Mouse (Mus musculus) frontal cortex, postnatal 36 days (tissue): ENCODE results near the gene Klhl29.
"Not testable (repeated sequence)": the region's sequence is repeated elsewhere in the genome, so short reads cannot be mapped to it uniquely, and the experiment has no call there.

Source experiments
- DNase-seq, 2 experiments: peaks; one replicate each; pipeline ENCODE4 v3.0.0; 2022; ENCODE audit warnings: low spot score in 2 of 2

The Klhl29 gene

GRCm38 (mm10) chr12:5358497-5358896 lies 17.0 kb downstream of the Klhl29 start:
- DNase-seq = no peak

DNA sequence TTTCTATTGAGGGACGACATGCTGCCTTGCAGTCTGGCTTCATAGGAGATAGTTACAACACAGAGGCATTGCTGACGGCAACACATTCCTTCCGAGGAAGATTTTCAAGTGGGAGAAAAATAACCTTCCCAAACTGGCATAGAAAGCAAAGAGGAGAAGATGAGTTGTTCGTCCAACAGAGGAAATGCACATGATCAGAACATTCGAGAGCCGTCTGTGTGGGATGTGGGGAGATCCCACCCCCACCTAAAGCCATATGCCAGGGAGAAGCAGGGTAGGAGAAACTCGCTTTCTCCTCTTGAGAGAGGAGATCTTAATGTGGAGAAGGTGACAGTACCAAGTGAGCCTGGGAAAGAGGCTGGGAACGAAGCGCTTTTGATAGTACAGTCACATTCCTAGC lies 22.1 kb downstream of the Klhl29 start:
- DNase-seq = no peak

DNA sequence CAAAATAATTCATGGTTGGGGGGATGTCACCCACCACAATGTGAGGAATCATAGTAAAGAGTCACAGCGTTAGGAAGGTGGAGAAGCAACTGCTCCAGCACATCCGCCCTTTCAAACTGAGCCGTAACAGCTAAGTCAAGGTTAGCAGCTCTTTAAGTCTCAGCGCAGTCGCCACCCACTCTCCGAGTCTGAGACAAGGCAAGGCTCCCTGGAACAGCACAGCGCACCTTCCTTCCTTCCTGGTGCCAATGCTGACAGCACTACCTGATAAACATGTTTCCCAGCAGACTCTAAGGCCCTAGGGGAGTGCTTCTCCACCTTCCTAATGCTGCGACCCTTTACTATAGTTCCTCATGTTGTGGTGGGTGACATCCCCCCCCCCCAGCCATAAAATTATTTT lies 22.7 kb downstream of the Klhl29 start:
- no peak for DNase-seq

DNA sequence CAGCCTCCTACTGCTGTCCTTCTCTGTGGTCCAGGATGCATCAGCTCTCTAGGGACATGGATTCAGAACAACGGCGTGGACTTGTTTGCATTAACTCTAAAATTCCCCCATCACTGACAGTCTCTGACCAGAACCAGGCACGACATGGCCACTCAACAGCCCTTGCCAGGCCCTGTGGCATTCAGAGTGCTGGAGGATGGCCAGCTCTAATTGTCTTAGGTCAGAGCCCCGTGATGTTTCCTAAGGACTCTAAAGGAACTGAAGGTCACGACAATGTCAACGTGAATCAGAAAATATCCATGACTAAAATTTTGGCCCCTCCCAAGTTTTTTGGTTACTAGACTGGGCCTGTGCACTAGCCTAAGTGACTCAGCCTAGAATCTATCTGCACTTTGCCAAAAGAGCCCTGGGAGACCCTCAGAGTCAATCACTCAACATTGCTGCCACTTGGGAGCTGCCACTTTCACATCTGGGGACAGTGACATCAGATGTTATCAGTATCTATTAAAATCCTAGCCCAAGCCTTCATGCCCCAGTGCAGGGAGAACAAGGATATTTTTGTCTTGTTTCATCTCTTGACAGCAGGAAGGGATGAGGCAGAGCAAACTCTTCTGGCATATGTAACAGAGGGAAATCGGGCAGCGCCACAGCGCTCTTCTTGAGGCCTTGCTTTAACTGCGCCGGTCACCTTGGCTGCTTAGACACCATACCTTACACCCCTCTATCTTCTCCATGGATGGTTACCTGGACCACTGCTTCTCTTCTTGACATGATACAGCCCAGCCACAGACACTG lies 24.8 kb downstream of the Klhl29 start:
- DNase-seq = no peak

GRCm38 (mm10) chr12:5345088-5345487 lies 30.4 kb downstream of the Klhl29 start:
- no peak for DNase-seq

DNA sequence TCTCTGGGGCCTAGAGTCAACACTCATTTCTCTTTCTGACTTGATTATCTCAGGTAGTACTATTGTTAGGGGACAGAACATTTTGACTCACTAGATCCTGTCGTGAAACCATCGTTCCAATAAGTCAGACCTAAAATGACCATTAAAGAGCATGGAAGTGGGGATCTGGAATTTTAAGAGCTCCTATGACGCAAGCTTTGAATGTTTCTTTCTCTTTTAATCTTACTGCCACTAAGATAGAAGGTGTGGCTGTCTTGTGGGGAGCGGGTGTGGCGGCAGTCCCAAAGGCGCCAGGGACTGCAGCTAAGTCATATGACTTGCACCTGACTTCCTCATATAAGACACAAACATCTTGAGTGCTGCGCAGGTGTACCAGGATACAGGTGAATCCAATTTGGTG lies 31.0 kb downstream of the Klhl29 start:
- DNase-seq = not testable (repeated sequence)

DNA sequence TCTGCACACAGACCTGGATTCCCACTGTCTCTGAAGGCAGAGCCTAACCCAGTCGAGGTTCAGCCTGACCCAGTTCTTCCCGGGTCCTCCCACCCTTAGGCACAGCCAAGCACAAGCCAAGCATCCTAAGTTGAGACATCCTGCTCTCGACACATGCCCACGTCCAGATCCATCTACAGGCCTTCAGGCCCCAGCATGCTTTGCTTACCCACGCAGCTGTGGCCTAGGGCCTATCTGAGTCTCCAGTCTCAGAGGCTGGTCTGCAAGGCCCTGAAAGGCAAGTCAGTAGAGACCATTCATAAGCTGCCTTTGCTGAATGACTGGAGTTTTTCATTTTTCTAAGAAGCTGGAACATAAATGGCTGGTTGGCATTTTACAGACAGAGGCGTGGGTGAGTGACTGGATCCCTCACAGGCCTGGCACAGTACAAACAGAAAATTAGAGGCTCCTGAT lies 35.3 kb downstream of the Klhl29 start:
- DNase-seq = peak; percentile 46 to 51

DNA sequence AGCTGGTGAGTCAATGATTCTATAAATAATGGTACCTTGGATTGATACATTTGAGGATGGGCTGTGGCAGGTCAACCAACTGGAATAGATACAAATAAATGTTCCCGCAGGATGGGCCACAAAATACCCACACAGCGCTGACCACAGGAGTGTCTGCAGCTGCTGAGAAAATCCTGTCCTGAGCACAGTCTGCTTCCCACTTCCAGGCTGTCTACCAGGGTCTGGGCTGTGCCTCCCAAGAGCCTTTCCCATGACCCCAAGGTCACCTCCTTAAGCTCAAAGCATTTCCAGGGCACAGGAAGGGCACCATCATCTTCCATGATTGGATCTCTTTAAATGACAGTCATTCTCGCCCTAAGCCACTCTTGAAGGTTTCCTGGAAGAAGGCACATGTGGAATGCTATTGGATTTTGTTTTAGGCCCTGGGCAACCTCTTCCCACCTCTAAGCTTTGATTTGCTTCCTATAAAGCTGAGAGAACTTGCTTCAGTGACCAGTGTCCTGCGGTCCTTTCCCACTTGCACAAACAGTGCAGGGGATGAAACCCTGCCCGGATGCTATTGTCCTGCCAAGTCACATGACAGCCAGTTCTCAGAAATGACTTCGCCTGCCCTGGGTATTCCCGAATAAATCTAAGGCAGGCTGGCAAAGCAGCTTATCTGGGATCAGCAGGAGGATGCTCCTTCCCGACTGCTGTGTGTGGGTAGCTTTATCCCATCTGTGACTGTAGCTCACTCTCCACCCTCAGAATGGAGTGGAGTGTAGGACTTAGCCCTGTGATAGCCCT lies 38.4 kb downstream of the Klhl29 start:
- DNase-seq = peak in 1 of 2 experiments; percentile 52

DNA sequence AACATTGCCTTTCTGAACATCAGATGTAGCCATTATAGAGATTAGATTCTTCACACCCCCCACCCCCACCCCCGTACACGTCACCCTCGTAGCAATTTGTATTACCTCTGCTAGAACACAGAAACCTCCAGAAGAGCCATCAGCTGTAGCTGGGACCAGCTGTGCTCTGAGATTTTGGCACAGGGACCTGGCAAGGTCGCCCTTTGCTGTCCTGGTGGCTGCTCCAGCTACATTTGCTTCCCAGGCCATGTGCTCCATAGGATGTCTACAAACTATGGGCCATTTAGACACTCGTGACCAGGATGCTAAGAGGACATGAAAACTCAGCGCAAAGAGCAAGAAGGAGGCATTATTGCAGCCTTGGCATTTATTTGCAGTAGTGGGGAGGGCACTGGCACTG lies 39.2 kb downstream of the Klhl29 start:
- no peak for DNase-seq

GRCm38 (mm10) chr12:5334956-5335355 lies 40.5 kb downstream of the Klhl29 start:
- no peak for DNase-seq

GRCm38 (mm10) chr12:5334175-5334574 lies 41.3 kb downstream of the Klhl29 start:
- DNase-seq = peak in 1 of 2 experiments; percentile 63

DNA sequence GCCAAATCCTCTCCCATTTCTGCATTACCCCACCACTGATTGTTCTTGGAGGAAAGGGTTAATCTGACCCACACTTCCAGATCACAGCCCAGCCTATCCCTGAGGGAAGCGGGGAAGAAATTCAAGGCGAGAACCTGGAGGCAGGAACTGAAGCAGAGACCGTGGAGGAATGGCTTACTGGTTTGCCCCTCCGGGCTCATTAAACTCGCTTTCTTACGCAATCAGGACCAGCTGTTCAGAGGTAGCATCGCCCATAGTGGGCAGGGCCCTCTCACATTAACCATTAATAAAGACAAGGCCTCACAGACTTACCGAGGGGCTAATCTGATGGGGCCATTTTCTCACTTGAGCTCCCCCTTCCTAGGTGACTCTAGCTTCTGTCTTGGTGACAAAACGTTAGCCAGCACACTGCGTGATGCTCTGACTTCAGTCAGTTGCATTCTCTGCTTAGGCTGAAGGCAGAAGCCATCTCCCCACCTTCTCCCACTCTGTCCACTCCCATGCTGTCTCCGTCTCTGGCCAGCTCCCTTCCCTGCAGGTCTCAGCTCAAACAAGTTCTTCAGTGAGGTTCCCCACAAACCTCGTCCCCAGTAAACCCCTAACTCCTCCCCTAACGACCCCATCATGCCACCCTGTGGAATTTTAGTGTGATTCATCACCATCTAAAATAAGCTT lies 43.5 kb downstream of the Klhl29 start:
- no peak for DNase-seq

GRCm38 (mm10) chr12:5330496-5331070 lies 44.9 kb downstream of the Klhl29 start:
- no peak for DNase-seq

DNA sequence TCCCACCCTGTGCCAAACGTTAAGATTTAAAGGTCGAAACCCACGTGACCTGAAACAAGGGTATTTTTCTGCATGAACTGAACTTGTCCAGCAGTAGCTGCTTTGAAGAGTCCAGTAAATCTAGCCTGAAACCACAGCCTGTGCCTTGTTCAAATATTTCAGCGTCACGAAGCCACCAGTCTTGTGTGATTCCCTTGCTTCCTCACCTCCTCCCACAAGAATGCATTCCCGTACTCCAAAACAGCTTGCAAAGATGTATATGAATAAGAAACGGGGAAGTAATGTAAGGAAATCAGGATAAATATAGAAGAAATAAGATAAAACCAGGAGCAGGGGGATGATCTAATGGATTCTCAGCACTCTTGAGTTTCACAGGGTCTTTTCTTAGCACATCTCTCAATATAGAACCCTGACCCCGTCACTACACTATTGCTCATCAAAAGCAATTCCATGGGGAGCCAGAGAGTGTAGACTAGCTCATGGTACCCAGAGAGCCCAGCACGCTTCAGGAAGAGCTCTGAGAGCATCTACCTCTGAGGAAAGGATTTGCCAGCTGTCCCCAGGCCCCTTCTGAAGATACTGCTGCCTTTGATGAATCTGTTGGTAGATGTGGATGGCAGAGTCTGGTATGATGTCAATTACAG lies 52.9 kb downstream of the Klhl29 start:
- DNase-seq = no peak

DNA sequence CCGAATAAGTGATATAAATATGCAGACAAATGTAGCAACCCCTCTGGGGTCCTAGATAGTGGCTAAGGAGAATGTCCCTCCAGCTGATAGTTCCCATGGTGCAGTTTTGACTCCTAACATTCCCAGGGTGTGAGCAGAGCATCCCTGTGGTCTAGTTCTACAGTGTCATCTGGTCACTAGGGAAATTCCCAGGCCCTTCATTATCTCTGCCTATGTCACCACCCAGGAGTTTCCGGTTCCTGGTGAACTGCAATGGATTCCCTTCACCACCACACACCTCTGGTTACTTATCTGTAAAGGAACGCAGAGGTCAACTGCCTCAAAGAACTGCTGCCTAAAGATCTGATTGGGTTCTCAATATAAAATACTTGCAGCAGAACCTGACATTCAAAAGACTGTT lies 54.5 kb downstream of the Klhl29 start:
- no peak for DNase-seq

DNA sequence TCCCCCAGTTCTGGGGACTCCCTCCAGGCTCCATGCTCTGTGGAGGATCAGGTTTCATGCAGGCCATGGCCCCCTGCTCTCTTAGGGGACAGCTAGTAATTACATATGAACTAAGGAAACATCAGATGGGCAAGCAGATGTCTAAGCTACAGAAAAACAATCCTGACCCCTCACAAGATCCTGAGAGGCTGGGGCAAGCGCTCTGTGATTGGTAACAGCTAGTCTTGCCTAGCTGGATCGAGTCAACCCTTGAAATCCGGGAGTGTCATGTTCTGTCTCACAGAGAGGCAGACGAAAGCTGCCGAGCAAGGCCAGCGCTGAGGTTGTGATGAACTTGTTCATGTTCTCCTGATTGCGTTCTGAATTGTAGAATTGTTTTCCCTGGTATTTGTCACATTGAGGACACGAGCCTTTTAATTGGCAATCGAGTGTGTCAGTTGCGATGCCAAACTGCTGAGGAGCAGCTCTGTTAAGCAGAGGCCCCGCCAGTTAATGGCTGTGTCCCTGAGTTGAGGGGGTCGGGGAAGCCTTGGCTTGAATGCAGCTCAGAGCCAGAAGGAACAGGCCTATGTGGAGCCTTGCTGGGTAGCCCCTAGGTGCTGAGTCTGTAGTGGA lies 56.0 kb downstream of the Klhl29 start:
- no peak for DNase-seq

GRCm38 (mm10) chr12:5316029-5316567 lies 59.4 kb downstream of the Klhl29 start:
- DNase-seq = no peak

GRCm38 (mm10) chr12:5307923-5308322 lies 67.6 kb downstream of the Klhl29 start:
- DNase-seq = no peak

GRCm38 (mm10) chr12:5305466-5305865 lies 70.0 kb downstream of the Klhl29 start:
- no peak for DNase-seq

GRCm38 (mm10) chr12:5303912-5304311 lies 71.6 kb downstream of the Klhl29 start:
- DNase-seq = no peak

DNA sequence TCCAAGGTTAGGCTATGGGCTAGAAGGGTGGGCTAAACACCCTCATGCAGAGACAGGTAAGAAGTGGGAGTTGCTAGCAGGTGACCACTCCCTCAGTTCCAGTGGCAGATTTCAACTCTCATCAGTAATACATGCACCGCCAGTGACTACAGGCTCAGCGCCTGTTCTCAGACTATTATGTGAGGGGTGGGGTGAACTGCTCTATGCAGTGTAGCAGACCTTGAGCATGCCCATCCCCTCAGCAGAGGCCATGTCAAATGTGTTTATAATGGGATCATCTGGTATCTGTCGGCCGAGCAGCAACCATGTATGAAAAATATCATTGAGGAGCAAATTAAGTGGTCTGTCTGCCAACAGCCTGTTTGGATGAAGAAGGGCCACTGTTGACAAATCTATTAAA lies 72.4 kb downstream of the Klhl29 start:
- no peak for DNase-seq
